Mouse (Mus musculus): Measurements from ENCODE around the gene Aldoc.
A peak's percentile ranks its signal among the peaks of the same experiment; 100 is the strongest.
"Not testable (repeated sequence)": the region's sequence is repeated elsewhere in the genome, so short reads cannot be mapped to it uniquely, and the experiment has no call there.

Gene Aldoc

DNA sequence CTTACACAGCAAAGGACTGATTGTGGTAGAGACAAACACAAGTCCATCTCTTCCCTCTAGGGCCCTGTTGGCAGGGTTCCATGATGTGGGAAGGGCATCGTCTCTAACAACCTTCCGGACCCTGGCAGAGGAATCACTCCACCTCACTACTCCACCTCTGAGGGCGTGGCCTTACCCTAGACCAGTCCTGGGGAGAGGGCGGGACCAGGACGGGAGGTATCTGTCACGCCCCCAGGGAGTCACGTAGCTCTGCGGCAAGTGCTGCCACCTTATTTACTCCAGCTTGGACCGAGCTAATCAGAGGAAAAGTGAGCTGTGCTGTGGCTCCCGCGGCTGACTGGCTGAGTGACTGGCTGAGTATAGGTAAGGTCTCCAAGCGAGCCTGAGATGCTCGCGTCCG lies at the start of gene Aldoc:
Gene Aldoc (plus strand): TSS at position 109 of the 400 bp plus-strand sequence.
- DNase-seq, result peak; percentile 79

GRCm38 (mm10) chr11:78275596-78275995 lies 47.2 kb upstream of the Aldoc start:
- DNase-seq, result no peak

- not testable (repeated sequence) for DNase-seq
Observed at GRCm38 (mm10) chr11:78276169-78276568, 46.6 kb upstream of the Aldoc start.

DNA sequence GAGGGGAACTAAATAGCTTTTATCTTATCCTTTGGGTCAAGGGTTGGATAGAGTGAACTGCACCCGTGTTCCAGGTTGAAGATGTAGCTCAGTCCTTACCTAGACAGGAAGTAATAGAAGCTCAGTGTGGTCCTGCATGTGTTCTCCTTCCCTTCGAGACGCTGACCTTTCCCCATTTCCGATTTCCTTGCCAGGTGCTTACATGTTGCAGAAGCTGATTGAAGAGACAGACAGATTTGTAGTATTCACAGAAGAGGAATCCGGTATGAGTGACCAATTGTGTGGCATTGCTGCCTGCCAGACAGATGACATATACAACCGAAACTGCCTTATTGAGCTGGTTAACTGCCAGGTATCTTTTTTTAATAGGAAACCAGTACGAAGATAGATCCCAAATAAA lies 43.9 kb upstream of the Aldoc start:
- no peak for DNase-seq

GRCm38 (mm10) chr11:78279586-78279985 lies 43.2 kb upstream of the Aldoc start:
- no peak for DNase-seq

DNA sequence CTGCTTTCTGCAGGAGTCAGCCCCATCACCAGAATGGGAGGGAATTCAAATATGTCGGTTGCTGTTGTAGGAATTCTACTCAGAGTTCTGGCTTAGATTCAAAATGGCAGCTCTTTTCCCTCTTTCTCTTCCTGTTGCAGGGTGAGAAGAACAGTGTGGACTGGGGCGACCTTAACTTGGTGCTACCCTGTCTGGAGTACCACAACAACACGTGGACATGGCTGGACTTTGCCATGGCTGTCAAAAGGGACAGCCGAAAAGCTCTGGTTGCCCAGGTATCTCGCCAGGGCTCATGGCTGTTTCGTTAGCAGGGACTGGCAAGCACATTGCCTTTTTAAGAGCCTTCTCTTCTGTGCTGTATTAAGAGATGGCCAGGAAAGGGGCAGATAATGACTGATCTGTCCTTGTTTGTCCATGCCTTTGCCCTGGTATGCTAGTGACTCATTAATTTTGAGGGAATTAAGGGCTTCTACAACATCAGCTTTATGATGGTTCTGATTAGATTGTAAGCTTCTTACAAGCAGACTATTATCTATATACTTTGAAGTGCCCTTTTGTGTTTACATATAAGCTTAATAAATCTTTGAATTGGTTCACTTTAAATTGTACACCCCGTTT lies 33.5 kb upstream of the Aldoc start:
- DNase-seq, result no peak

- DNase-seq, result no peak
Observed at GRCm38 (mm10) chr11:78290654-78291053, 32.1 kb upstream of the Aldoc start, which contains the start of gene BC030499. BC030499 (plus strand) TSS chr11:78290841.

GRCm38 (mm10) chr11:78294585-78294984 lies 28.2 kb upstream of the Aldoc start:
- no peak for DNase-seq

- no peak for DNase-seq
Observed at GRCm38 (mm10) chr11:78300917-78301316, 21.9 kb upstream of the Aldoc start.

GRCm38 (mm10) chr11:78301357-78302084 lies 21.2 kb upstream of the Aldoc start, which contains the start of gene Spag5:
Spag5 (plus strand) TSS chr11:78301529.
- peak; percentile 90 for DNase-seq

DNA sequence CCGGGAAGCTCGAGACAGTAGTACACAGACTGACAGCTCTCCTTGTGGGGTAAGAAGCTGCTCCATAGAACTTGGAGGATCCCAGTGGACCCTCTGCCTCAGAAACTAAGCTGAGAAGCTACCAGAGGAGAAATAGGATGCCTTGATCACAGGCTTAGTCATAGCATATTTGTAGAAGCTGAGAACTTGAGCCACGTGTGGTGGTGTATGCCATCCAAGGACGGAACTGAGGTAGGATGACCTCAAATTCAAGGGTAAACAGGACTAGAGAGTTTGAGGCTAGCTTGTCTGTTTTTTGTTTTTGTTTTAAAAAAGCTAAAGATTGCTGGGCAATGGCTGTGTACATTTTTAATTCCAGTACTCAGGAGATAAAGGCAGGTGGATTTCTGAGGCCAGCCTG lies 17.5 kb upstream of the Aldoc start:
- no peak for DNase-seq

GRCm38 (mm10) chr11:78310861-78311511 lies 11.8 kb upstream of the Aldoc start:
- no peak for DNase-seq

GRCm38 (mm10) chr11:78313662-78314061 lies 9.1 kb upstream of the Aldoc start:
- no peak for DNase-seq

GRCm38 (mm10) chr11:78318411-78318810 lies 4.4 kb upstream of the Aldoc start:
- DNase-seq, result no peak

- DNase-seq, result no peak
Observed at GRCm38 (mm10) chr11:78322076-78322831, 514 bp upstream of the Aldoc start.

GRCm38 (mm10) chr11:78324000-78324785 lies 1.4 kb downstream of the Aldoc start:
- no peak for DNase-seq

- no peak for DNase-seq
Observed at GRCm38 (mm10) chr11:78324965-78325364, 2.2 kb downstream of the Aldoc start.

DNA sequence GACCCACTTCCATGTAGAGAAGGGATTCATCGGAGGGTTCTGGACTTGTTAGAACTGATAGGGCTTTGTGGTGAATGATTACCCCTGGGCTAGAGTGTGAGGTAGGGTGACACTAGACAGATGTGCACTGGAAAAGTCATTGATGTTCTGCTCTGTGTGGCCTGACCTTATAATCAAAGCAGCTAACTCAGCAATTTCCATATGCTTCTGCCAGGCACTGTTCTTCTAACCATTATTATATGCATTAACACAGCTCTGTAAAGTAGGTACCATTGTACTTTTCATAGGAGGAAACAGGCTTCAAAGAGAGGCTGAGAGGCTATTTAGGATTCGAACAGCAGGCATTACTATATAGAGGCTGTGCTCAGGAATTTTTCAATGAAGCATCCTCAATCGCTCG lies 4.4 kb downstream of the Aldoc start:
- DNase-seq, result no peak

GRCm38 (mm10) chr11:78327634-78328511 lies 5.1 kb downstream of the Aldoc start, which contains the start of gene Pigs:
Pigs (plus strand) TSS chr11:78328415.
- DNase-seq, result peak; percentile 98

DNA sequence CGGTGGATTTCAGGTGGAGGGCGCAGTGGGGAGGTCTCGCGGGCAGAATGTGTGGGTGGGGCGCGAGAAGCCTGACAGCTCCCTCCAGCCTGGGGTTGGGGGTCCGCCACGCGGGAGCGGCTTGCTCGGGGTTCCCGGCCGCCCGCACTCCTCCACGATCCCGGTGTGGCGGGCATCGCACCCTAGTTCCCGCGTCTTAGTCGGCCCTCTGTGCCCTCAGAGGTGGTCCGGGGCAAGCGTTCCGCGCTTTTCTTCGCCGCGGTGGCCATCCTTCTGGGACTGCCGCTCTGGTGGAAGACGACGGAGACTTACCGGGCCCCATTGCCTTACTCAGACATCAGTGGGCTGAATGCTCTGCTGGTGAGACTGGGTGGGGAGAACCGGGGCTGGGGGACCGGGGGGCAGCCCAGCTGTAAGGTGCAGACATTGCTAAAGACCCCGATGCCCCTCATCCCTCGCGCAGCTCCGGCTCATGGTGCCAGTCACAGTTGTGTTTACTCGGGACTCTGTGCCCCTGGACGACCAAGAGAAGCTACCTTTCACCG lies 5.8 kb downstream of the Aldoc start:
- no peak for DNase-seq

DNA sequence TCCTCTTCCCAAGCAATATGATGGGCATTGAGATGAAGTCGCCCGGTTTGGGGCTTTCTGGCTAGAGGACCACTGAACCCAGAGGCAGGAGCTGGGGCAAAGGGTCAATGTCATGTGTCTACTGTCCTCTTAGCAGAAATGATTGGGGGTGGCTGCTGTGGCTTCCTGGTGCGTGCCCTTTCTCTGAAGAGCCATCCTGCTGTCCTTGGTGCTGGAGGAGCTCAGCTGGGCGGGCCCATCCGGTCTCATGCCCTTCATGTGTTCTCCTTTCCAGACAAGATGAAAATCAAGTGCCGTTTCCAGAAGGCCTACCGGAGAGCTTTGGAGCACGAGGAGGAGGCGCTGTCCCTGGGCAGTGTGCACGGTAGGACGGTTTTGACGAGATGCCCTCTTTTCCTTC lies 9.9 kb downstream of the Aldoc start:
- DNase-seq, result no peak

All from lung, postnatal 14 days (tissue).